In genomic region chr7:19816224-19816771, GRCm38 (mm10) we compare ENCODE assay signal across 9 mouse cellular contexts. TPM values are rescaled to one million over a fixed set of nuclear protein-coding genes. Genes with fewer than 3 reads are reported as not detected.
DNase-seq lines count a peak whose midpoint lies in the region; ATAC-seq and TF ChIP-seq lines count a peak whose summit lies in the region.
"Had no signal": no experiment of that assay in that cellular context is flagged by ENCODE, and none has a peak within 500 bp of the region (broad histone marks: within the 10 kb centered on the region; RNA-seq: fewer than 3 reads in every experiment).

No protein-coding gene starts in this region.

- peak overlapping the region; percentile 46 for H3K9ac ChIP-seq in heart, postnatal 0 days (replicated peaks; ENCODE audit: low read depth, low read length)
- H3K9ac ChIP-seq in lung, embryonic 14.5 days: peak overlapping the region; percentile 27
- H3K9ac ChIP-seq in neural tube, embryonic 15.5 days (replicated peaks): peak overlapping the region; percentile 50

- H3K9me3 ChIP-seq in forebrain, embryonic 10.5 days: peaks cover 8% of the 10 kb centered on the region; the same call in 1 of the 2 replicates
- H3K9me3 ChIP-seq in heart, postnatal 0 days (replicated peaks; ENCODE audit: control insufficient read depth, low read length): no peaks in the 10 kb centered on the region
- H3K9me3 ChIP-seq in lung, embryonic 14.5 days (ENCODE audit: low read depth, low read length): no peaks in the 10 kb centered on the region
- H3K9me3 ChIP-seq in neural tube, embryonic 15.5 days (replicated peaks): no peaks in the 10 kb centered on the region

- TF ChIP-seq EP300 in heart, postnatal 0 days (IDR thresholded peaks at IDR 0.05; ENCODE audit: low read depth): no peak

- peak overlapping the region; percentile 62 for H3K27ac ChIP-seq in forebrain, embryonic 10.5 days
- H3K27ac ChIP-seq in heart, postnatal 0 days (ENCODE audit: low read depth): peak overlapping the region; percentile 67
- H3K27ac ChIP-seq in lung, embryonic 14.5 days (ENCODE audit: low read depth): peak overlapping the region; percentile 83
- H3K27ac ChIP-seq in neural tube, embryonic 15.5 days (replicated peaks): no peak overlapping the region

- H3K27me3 ChIP-seq in forebrain, embryonic 10.5 days (ENCODE audit: poor library complexity, severe bottlenecking): peaks cover 100% of the 10 kb centered on the region
- peaks cover 14% of the 10 kb centered on the region for H3K27me3 ChIP-seq in heart, postnatal 0 days (ENCODE audit: control insufficient read depth, insufficient read depth, low read length)
- peaks cover 6% of the 10 kb centered on the region; the same call in 1 of the 2 replicates for H3K27me3 ChIP-seq in lung, embryonic 14.5 days (ENCODE audit: insufficient read depth, low read length)
- peaks cover 62% of the 10 kb centered on the region for H3K27me3 ChIP-seq in neural tube, embryonic 15.5 days (replicated peaks)

- WGBS in forebrain, embryonic 10.5 days: under 1% methylated on average over 26 of the region's 28 CpGs
- under 1% methylated on average over 28 of the region's 28 CpGs for WGBS in heart, postnatal 0 days
- under 1% methylated on average over 28 of the region's 28 CpGs for WGBS in lung, embryonic 14.5 days
- under 1% methylated on average over 28 of the region's 28 CpGs for WGBS in neural tube, embryonic 15.5 days

- peak overlapping the region; percentile 52 for H3K4me3 ChIP-seq in forebrain, embryonic 10.5 days
- peak overlapping the region; percentile 47 for H3K4me3 ChIP-seq in heart, postnatal 0 days (ENCODE audit: low read depth, low read length)
- peak overlapping the region; percentile 33 for H3K4me3 ChIP-seq in lung, embryonic 14.5 days (ENCODE audit: low read depth, low read length)
- H3K4me3 ChIP-seq in neural tube, embryonic 15.5 days (replicated peaks): peak overlapping the region; percentile 43

- H3K4me2 ChIP-seq in heart, postnatal 0 days (ENCODE audit: low read depth, low read length): peak overlapping the region; percentile 73
- peak overlapping the region; percentile 67 for H3K4me2 ChIP-seq in lung, embryonic 14.5 days
- H3K4me2 ChIP-seq in neural tube, embryonic 15.5 days: peak overlapping the region; percentile 74

- H3K4me1 ChIP-seq in forebrain, embryonic 10.5 days: peaks cover 31% of the 10 kb centered on the region
- H3K4me1 ChIP-seq in heart, postnatal 0 days (ENCODE audit: control insufficient read depth, insufficient read depth): peaks cover 13% of the 10 kb centered on the region
- peaks cover 18% of the 10 kb centered on the region for H3K4me1 ChIP-seq in lung, embryonic 14.5 days (ENCODE audit: insufficient read depth)
- H3K4me1 ChIP-seq in neural tube, embryonic 15.5 days: peaks cover 24% of the 10 kb centered on the region

- DNase-seq in A20 (ENCODE audit: low read depth, low spot score) (peak; percentile 92), adipocyte (ENCODE audit: low spot score) (peak; percentile 86)
- peak; percentile 65 for DNase-seq in forebrain, embryonic 10.5 days (ENCODE audit: extremely low spot score, low spot score)
- DNase-seq in heart, postnatal 0 days (ENCODE audit: low spot score): peak; percentile 77
- peak; percentile 92 to 95 for DNase-seq in kidney, postnatal 25 days
- peak; percentile 84 for DNase-seq in lung, embryonic 14.5 days
- DNase-seq in thymus, postnatal 10 days (ENCODE audit: low spot score in 2 of 2): peak; percentile 45 to 51

- peak; percentile 83 for ATAC-seq in heart, postnatal 0 days (ENCODE audit: insufficient read depth, low read depth)
- ATAC-seq in lung, embryonic 14.5 days (ENCODE audit: insufficient read depth): peak; percentile 70
- ATAC-seq in neural tube, embryonic 15.5 days (ENCODE audit: low FRiP score): peak; percentile 68

- H3K36me3 ChIP-seq in forebrain, embryonic 10.5 days (replicated peaks): no peaks in the 10 kb centered on the region
- H3K36me3 ChIP-seq in heart, postnatal 0 days (replicated peaks; ENCODE audit: control insufficient read depth, insufficient read depth, low read length): no peaks in the 10 kb centered on the region
- H3K36me3 ChIP-seq in lung, embryonic 14.5 days (ENCODE audit: insufficient read depth): no peaks in the 10 kb centered on the region
- H3K36me3 ChIP-seq in neural tube, embryonic 15.5 days: no peaks in the 10 kb centered on the region

- TF ChIP-seq CTCF in heart, postnatal 0 days (IDR thresholded peaks at IDR 0.05; ENCODE audit: low read depth): no peak
- no peak for TF ChIP-seq CTCF in lung, embryonic 14.5 days (IDR thresholded peaks at IDR 0.05; ENCODE audit: low read depth)

RNA-seq across cellular contexts. Expression of gene Bcl3, which starts 6.3 kb away (rescaled TPM):
- 0.91 and 1.4 TPM in 2 replicates for polyA plus RNA-seq in forebrain, embryonic 10.5 days (2016; fragmentation: Nextera tagmentation; extraction: Ambion mirVana)
- total RNA-seq in heart, postnatal 0 days (2014; rRNA removed; ENCODE audit: low replicate concordance): 1.7 and 6.7 TPM in 2 replicates
- polyA plus RNA-seq in heart, postnatal 0 days (2015; fragmentation: Nextera tagmentation; extraction: Ambion mirVana): 1.6 and 2.0 TPM in 2 replicates
- 4.4 and 6.7 TPM in 2 replicates for polyA plus RNA-seq in lung, embryonic 14.5 days (2014; fragmentation: Nextera tagmentation; extraction: Ambion mirVana)
- polyA plus RNA-seq in neural tube, embryonic 15.5 days (2015; fragmentation: Nextera tagmentation; extraction: Ambion mirVana): 1.2 and 5.2 TPM in 2 replicates

RNA-seq across cellular contexts. Expression of gene Cblc, which starts 19.7 kb away (rescaled TPM):
- polyA plus RNA-seq in forebrain, embryonic 10.5 days (2016; fragmentation: Nextera tagmentation; extraction: Ambion mirVana): 0.53 and 1.2 TPM in 2 replicates
- total RNA-seq in heart, postnatal 0 days (2014; rRNA removed; ENCODE audit: low replicate concordance): 0.35 TPM in 1 of 2 replicates, not detected in the other
- 0.36 and 0.37 TPM in 2 replicates for polyA plus RNA-seq in heart, postnatal 0 days (2015; fragmentation: Nextera tagmentation; extraction: Ambion mirVana)
- 6.8 and 10.2 TPM in 2 replicates for polyA plus RNA-seq in lung, embryonic 14.5 days (2014; fragmentation: Nextera tagmentation; extraction: Ambion mirVana)
- 0.69 and 2.2 TPM in 2 replicates for polyA plus RNA-seq in neural tube, embryonic 15.5 days (2015; fragmentation: Nextera tagmentation; extraction: Ambion mirVana)
- polyA plus RNA-seq: frontal cortex, adult 2 months had no signal

RNA-seq across cellular contexts. Expression of gene Gm19345, which starts 35.5 kb away (rescaled TPM):
- 0.26 TPM in 1 of 2 replicates, not detected in the other for polyA plus RNA-seq in forebrain, embryonic 10.5 days (2016; fragmentation: Nextera tagmentation; extraction: Ambion mirVana)
- total RNA-seq in heart, postnatal 0 days (2014; rRNA removed; ENCODE audit: low replicate concordance): not detected in 2 replicates
- polyA plus RNA-seq in heart, postnatal 0 days (2015; fragmentation: Nextera tagmentation; extraction: Ambion mirVana): not detected in 2 replicates
- not detected in 2 replicates for polyA plus RNA-seq in lung, embryonic 14.5 days (2014; fragmentation: Nextera tagmentation; extraction: Ambion mirVana)
- 14.3 and 17.3 TPM in 2 replicates for polyA plus RNA-seq in neural tube, embryonic 15.5 days (2015; fragmentation: Nextera tagmentation; extraction: Ambion mirVana)

RNA-seq across cellular contexts. Expression of gene Ceacam16, which starts 44.8 kb away (rescaled TPM):
- not detected in 2 replicates for polyA plus RNA-seq in forebrain, embryonic 10.5 days (2016; fragmentation: Nextera tagmentation; extraction: Ambion mirVana)
- not detected in 2 replicates for total RNA-seq in heart, postnatal 0 days (2014; rRNA removed; ENCODE audit: low replicate concordance)
- polyA plus RNA-seq in heart, postnatal 0 days (2015; fragmentation: Nextera tagmentation; extraction: Ambion mirVana): not detected in 2 replicates
- not detected in 2 replicates for polyA plus RNA-seq in lung, embryonic 14.5 days (2014; fragmentation: Nextera tagmentation; extraction: Ambion mirVana)
- 0.69 and 1.2 TPM in 2 replicates for polyA plus RNA-seq in neural tube, embryonic 15.5 days (2015; fragmentation: Nextera tagmentation; extraction: Ambion mirVana)
- polyA plus RNA-seq: frontal cortex, adult 2 months had no signal

RNA-seq across cellular contexts. Expression of gene Bcam, which starts 45.5 kb away (rescaled TPM):
- polyA plus RNA-seq in forebrain, embryonic 10.5 days (2016; fragmentation: Nextera tagmentation; extraction: Ambion mirVana): 33.1 and 37.3 TPM in 2 replicates
- 697 and 786 TPM in 2 replicates for total RNA-seq in heart, postnatal 0 days (2014; rRNA removed; ENCODE audit: low replicate concordance)
- 293 and 303 TPM in 2 replicates for polyA plus RNA-seq in heart, postnatal 0 days (2015; fragmentation: Nextera tagmentation; extraction: Ambion mirVana)
- polyA plus RNA-seq in lung, embryonic 14.5 days (2014; fragmentation: Nextera tagmentation; extraction: Ambion mirVana): 206 and 209 TPM in 2 replicates
- 26.3 and 37.0 TPM in 2 replicates for polyA plus RNA-seq in neural tube, embryonic 15.5 days (2015; fragmentation: Nextera tagmentation; extraction: Ambion mirVana)

Comparison
In these comparisons a context has a peak if more than half of its experiments do, and no peak if none do; other contexts are left out.
1. RNA of gene Gm19345, which starts 35.5 kb away (polyA plus RNA-seq): 14.3 to 17.3 TPM in neural tube, embryonic 15.5 days; 0.26 TPM in forebrain, embryonic 10.5 days, not detected in heart, postnatal 0 days and not detected in lung, embryonic 14.5 days; every median in the first group is over 10 times any median in the second.
2. Peak in every context shown above with its lines, with median percentiles within 50 percentile points of each other: DNase-seq, H3K4me3 ChIP-seq, ATAC-seq, H3K4me2 ChIP-seq and H3K9ac ChIP-seq.